Mouse (Mus musculus): ENCODE measurements around the gene Clgn. TPM values are rescaled to one million over a fixed set of nuclear protein-coding genes. Genes with fewer than 3 reads are reported as not detected.
"Not testable (repeated sequence)": the region's sequence is repeated elsewhere in the genome, so short reads cannot be mapped to it uniquely, and the experiment has no call there.

Gene Clgn
- total RNA-seq, 2 experiments from 2014 or later: not detected

DNA sequence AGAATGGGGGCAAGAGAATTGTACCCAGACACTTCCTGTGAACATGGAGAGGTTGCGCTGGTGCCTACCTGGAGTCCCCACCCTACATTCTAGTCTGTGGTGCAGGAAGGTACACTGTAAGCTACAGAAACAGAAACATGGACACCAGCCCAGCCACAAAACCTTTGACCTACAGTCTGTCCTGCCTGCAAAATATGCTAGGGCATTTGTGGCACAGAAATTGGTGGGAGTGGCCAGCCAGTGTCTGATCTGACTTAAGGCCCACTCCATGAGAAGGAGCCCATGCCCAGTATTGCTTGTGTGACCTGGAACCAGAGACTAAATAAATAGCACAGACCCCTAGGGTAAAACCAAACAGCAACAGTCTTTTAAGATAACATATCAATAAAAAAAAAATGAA is 31.7 kb downstream of the Clgn start:
- ATAC-seq (replicated peaks; ENCODE audit: poor library complexity, severe bottlenecking): no peak

DNA sequence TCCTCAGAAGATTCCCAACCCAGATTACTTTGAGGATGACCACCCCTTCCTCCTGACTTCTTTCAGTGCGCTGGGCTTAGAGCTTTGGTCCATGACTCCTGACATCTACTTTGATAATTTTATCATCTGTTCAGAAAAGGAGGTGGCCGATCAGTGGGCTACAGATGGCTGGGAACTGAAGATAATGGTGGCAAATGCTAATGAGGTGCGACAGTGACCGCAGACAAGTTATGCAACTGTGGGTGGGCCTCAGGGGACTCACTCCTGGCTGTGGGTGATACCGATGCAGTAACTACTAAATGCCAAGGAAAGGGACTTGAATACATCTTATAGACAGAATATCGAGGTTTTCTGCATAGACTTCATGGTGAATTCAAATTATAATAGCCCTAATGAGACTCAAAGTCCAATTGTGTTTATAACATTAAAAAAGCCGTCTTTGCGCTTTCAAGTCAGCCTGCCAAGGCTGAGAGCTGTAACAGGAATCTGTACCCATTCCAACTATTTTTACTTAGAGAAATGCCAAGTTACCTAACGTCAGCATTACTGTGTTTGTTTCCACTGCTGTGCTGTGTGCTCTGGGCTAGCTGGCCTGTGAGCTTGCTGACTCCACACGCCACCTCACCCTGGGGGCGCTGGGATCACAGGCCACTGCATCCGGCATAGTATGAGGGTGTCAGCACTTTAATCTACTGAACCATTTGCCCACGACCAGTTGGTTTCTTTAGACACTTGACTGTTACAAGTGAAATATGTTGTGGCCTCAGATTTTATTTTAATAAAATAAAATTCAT is 33.6 kb downstream of the Clgn start:
- ATAC-seq (replicated peaks; ENCODE audit: poor library complexity, severe bottlenecking): peak; percentile 52; the same call in 1 of the 2 replicates

DNA sequence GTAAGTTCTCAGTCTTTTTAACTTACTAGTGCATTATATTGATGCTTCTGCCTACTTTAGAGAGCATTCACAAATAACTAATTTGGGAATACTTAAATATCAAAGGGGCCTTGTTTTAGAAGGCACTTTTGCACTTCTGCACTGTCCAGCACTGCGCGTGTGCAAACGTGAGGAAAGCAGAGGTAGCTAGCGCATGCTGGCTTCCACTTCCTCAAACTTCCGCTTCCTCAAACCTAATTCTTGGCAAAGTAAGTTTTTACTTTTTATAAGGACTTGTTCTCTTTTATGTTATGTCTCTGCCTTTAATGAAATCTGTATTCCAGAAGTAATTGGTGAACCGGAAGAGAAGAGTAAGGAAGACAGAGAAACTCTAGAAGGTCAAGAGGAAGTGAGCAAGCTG is 35.5 kb downstream of the Clgn start:
- peak; percentile 66 for ATAC-seq (replicated peaks; ENCODE audit: poor library complexity, severe bottlenecking)

DNA sequence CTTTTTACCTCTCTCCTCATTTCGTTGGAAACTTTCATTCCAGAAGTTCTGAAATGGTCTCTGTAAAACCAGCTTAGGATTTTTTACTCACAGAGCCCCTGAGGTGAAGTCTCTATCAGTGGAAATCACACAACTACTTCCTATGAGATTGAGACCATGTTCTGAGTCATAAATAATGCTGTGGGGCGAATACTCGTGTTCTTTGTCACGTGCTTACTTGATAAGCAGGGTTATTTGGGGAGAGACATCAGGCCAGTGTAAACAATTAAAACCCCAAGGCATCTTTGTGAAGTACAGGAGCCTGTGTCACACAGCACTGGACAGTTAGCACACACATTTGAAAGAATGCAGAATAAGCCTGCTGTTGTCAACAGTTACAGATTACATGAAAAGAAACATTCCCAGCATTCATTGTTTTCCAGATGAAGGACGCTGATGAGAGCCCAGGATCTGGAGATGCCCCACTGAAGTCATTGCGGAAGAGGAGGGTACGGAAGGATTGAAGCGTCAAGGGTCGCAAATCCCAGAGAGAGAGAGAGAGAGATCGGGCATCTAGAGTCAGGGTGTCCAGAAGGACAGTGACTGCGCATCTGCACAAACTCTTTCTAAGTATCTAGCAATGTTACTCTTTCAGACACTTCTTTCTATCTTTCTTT is 36.6 kb downstream of the Clgn start:
- no peak for ATAC-seq (replicated peaks; ENCODE audit: poor library complexity, severe bottlenecking)

DNA sequence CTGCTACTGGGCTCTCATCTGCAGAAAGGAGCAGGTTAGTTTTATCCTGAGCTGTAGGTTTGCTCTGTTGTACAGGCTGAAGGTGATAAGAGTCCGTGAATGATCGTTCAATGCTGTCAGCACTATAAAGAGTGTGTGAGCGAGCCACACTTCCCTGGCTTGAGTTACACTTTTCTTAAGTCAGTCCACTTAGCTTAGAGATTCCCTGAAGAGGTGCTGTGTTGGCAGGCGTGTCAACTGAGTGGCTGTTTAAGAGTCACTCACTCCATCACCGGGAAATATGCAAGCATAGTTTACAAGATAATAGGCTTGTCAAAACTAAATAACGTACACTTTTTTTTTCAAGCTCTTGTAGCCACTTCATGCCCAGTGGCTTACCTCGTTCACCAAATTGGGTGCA is 37.3 kb downstream of the Clgn start:
- no peak for ATAC-seq (replicated peaks; ENCODE audit: poor library complexity, severe bottlenecking)

DNA sequence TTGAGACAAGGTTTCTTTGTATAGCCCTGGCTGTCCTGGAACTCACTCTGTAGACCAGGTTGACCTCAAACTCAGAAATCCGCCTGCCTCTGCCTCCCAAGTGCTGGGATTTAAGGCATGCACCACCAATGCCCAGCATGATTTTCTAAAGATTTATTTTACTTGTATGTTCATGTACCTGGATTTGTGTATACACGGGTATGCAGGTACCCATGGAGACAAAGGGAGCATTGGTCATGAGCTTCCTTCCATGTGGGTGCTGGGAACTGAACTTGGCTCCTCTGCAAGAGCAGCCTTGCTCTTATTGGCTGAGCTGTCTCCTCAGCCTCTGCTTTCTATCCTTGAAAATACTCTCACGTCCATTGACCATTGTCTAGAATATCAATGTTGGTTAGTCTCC is 39.0 kb downstream of the Clgn start:
- not testable (repeated sequence) for ATAC-seq (replicated peaks; ENCODE audit: poor library complexity, severe bottlenecking)

DNA sequence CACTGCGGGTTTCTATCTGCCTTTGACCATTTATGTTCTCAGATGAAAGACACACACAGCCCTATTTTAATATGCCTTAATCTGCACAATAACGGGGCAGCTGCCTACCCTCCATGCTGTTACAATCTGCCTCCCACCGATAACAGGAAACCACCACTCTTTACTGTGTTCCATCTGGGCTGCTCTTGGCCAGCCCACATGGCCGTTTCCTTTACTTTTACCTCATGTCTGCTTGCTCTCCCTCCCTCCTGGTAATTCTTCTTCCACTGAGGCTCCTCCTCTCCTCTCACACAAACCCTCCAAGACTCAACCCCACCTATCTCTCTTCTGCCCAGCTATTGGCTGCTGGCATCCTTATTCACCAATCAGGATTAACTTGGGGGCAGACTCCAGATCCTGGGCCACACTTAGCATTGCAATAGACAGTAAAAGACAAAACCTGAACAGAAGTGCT is 39.4 kb downstream of the Clgn start:
- ATAC-seq (replicated peaks; ENCODE audit: poor library complexity, severe bottlenecking): peak; percentile 52

DNA sequence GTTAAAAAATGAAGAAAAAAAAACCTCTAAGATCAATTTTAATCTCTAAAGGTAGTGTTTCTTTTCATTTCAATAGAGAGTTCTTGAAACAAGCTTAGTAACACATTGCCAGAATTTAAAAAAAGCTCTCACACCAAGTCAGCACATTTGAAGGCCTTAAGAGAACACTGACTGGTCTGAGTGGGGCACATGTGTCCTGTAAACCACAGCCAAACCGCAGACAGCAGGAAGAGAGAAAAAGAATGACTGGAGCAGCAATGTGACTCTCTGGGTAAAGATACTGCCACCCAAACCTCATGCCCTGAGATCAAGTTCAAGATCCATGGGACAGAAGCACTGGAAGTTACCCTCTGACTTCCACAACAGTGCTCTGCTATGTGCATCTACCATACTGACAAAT is 47.4 kb downstream of the Clgn start:
- peak; percentile 76 for ATAC-seq (replicated peaks; ENCODE audit: poor library complexity, severe bottlenecking)

DNA sequence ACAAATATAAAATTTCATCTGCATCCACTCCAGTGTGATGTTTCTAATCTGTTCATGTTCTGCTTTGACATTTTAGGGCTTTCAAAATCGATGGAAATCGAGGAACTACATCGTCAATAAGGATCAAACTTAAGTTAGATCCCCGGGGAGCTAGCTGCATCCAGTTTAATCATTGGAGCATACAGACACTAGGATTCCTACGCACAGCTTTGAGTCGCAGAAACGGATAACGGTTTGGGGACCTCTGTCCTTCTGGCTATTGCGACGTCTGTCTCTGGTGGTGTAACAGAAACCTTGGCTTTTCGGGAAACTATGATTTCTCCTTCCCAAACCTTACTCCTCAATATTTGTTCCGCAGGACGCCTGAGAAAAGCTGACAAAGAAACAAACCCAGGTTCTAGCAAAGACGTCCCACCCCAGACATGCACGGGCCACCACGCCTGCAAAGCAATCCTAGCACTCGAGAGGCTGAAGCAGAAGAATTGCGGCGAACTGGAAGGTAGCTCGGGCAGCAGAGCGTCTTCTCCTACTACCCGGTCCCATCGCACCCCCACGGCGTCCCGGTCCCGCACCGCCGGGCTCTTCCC is 52.1 kb downstream of the Clgn start:
- no peak for ATAC-seq (replicated peaks; ENCODE audit: poor library complexity, severe bottlenecking)

DNA sequence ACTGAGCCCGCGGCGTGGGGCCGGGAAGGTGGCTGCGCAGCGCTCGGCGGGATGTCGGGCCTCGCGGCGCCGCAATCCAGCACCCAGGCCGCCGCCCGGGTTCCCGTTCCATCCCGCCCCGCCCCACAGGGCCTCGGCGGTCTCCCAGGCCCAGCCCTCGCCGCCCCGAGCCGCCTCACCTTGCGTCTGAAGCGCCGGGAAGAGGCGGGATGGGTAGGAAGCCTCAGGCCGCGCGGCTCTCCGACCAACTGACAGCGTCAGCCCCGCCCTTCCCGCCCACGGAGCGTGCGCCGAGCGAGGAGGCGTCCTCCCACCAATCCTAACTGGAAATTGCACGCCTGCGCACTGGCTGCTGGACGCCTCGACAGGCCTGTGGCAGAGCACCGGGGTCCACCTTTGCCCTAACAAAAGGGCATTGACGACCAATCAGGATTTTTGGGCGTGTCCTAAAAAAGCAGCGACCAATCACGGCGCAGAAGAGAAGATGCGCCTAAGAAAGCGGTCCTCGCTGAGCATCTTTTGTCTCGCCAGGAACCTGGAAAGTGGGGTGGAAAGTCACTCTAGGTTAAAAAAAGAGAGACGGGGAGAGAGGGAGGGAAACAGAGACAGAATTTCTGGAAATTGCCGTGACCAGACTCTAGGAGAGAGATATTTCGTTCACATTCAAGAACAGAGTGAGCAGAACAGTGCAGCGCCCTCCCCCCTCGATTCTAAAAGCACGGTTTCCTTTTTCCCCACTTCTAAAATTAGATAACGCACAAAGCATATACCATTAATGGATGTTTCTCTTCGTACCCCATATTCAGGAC is 52.8 kb downstream of the Clgn start:
- ATAC-seq (replicated peaks; ENCODE audit: poor library complexity, severe bottlenecking): peak; percentile 99

DNA sequence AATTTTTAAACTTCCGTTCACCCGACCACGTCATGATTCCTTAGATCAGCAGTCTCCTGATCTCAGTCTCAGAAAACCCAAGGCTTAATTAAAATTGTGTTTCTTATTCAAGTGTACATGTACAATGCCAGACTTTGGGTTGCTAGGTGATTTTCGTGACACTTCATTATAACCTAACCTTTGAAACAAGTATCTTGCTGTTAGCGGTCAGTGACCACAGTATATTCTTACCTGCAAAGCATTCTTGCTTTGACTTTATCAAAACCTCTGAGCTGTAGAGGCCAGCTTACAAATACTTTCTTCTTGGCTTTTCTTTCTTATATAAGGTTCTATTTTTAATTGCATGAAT is 53.4 kb downstream of the Clgn start:
- ATAC-seq (replicated peaks; ENCODE audit: poor library complexity, severe bottlenecking): no peak

DNA sequence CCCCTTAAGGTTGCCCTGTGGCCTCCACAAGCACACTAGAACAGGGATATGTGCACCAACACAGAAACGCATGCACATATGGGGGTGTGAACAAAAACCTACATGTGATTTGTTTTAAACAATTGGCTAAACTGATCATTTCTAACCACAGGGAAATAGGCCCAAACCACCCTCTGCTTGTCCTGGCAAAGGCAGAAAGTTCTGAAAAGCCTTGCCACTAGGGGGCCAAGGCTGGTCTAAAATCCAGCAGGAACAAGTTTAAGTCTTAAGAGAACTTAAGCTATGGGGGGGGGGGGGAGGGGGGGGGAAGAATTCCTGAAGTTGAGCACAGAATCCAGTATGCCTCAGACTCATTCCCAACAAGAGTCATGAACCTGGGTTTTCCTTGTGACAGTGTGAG is 60.3 kb downstream of the Clgn start:
- ATAC-seq (replicated peaks; ENCODE audit: poor library complexity, severe bottlenecking): no peak; the same call in 1 of the 2 replicates

DNA sequence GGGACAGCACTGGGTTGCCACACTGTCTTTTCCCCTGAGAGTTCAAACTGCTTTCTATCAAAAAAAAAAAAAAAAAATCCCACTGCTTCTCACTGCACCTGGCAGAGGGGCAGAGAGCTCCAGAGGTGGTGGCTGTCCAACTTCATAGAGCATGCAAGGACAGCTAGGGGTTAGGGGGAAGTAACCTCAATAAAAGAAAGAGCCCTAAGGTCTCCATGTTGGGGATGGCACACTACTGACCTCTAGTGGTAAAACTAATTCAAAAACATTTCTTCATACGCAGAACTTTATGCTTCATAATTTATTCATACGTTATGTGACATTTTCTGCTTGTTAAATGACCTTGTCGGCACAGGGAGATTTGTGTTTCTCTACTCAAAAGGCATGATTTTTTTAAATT is 61.4 kb downstream of the Clgn start:
- peak; percentile 95 for ATAC-seq (replicated peaks; ENCODE audit: poor library complexity, severe bottlenecking)

DNA sequence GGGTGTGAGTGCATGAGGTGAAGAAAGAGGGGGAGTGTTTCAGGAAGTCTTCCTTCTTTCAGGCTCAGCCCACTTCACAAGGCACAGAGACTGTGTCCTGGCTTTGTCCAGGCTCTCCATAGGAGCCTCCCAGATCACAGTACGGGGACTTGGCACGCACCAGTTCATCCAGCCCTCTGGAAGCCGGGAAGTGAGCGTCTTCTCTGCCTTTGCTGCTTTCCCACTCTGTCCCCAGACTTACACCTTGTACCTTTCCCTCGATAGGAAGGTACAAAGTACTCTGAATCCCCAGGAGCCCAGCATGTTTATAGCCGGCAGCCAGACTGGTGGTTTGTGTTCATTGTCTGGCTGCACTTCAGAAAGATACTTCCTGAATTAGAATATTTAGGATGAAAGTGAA is 67.5 kb downstream of the Clgn start:
- ATAC-seq (replicated peaks; ENCODE audit: poor library complexity, severe bottlenecking): no peak

DNA sequence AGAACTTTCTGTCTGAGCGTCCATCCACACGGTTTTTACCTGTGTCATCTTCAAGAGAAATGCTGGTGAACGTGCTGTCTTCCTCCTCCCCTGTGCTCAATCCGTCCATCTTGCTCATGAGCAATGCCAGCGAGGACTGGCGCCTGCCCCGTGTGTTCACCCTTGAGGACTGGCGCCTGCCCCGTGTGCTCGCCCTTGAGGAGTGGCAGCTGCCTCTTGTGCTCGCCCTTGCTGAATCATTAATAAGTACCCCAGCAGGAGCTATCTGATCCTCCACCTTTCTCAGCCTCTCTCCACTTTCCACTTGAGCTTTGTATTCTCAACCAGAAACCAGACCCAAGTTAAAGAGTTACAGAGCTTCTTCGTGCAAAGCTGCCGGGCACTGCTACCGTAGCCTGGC is 68.6 kb downstream of the Clgn start, which contains the start of gene Scoc:
TSS of gene Scoc (minus strand) at position 170 of the 400 bp plus-strand sequence.
- no peak for ATAC-seq (replicated peaks; ENCODE audit: poor library complexity, severe bottlenecking)

DNA sequence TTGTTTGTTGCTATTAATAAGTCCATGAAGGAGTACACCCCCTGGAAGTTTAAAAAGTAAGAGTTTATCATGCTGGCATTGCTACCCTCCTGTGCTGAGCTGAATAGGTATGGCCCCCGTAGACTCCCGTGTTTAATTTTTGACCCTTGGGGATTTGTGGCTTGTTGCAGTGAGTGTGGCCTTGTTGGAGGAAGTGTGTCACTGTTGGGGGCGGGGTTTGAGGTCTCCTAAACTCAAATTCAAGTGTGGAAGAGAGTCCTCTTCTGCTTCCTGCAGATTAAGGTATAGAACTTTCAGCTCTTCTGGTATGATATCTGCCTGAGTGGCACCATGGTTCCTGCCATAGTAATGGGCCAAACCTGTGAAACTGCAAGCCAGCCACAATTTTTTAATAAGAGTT is 69.9 kb downstream of the Clgn start:
- no peak for ATAC-seq (replicated peaks; ENCODE audit: poor library complexity, severe bottlenecking)

Other genes with a start within 250 kb of the Clgn start
- gene Tbc1d9, start 224.5 kb upstream of the Clgn start, total RNA-seq (2014; fragmentation: Nextera tagmentation): 0.30 TPM in 1 of 2 replicates, not detected in the other
- gene Tbc1d9, start 224.5 kb upstream of the Clgn start, total RNA-seq (2017): 0.60 and 1.8 TPM in 2 replicates
- gene Gm10645, start 223.7 kb upstream of the Clgn start, total RNA-seq (2014; fragmentation: Nextera tagmentation): not detected in 2 replicates
- gene Gm10645, start 223.7 kb upstream of the Clgn start, total RNA-seq (2017): not detected in 2 replicates
- not detected in 2 replicates for gene Ucp1, start 99.5 kb upstream of the Clgn start, total RNA-seq (2014; fragmentation: Nextera tagmentation)
- not detected in 2 replicates for gene Ucp1, start 99.5 kb upstream of the Clgn start, total RNA-seq (2017)
- 7.2 and 12.3 TPM in 2 replicates for gene Elmod2, start 57.4 kb upstream of the Clgn start, total RNA-seq (2014; fragmentation: Nextera tagmentation)
- 17.3 and 20.3 TPM in 2 replicates for gene Elmod2, start 57.4 kb upstream of the Clgn start, total RNA-seq (2017)
- gene Mgat4d, start 41.4 kb upstream of the Clgn start, total RNA-seq (2014; fragmentation: Nextera tagmentation): not detected in 2 replicates
- gene Mgat4d, start 41.4 kb upstream of the Clgn start, total RNA-seq (2017): not detected in 2 replicates
- 35.8 and 47.8 TPM in 2 replicates for gene Scoc, start 68.5 kb downstream of the Clgn start, total RNA-seq (2014; fragmentation: Nextera tagmentation)
- gene Scoc, start 68.5 kb downstream of the Clgn start, total RNA-seq (2017): 26.2 and 34.8 TPM in 2 replicates
- gene Olfr370, start 145.9 kb downstream of the Clgn start, total RNA-seq (2014; fragmentation: Nextera tagmentation): not detected in 2 replicates
- gene Olfr370, start 145.9 kb downstream of the Clgn start, total RNA-seq (2017): not detected in 2 replicates
- 187 and 191 TPM in 2 replicates for gene Ndufb7, start 176.8 kb downstream of the Clgn start, total RNA-seq (2014; fragmentation: Nextera tagmentation)
- gene Ndufb7, start 176.8 kb downstream of the Clgn start, total RNA-seq (2017): 179 and 187 TPM in 2 replicates
- gene Tecr, start 218.1 kb downstream of the Clgn start, total RNA-seq (2014; fragmentation: Nextera tagmentation): 506 and 549 TPM in 2 replicates
- 230 and 343 TPM in 2 replicates for gene Tecr, start 218.1 kb downstream of the Clgn start, total RNA-seq (2017)
- 25.7 and 31.0 TPM in 2 replicates for gene Dnajb1, start 218.3 kb downstream of the Clgn start, total RNA-seq (2014; fragmentation: Nextera tagmentation)
- gene Dnajb1, start 218.3 kb downstream of the Clgn start, total RNA-seq (2017): 28.1 and 47.3 TPM in 2 replicates